Mouse (Mus musculus): ENCODE measurements at regions not wholly inside any gene's neighbourhood (a gene's known extent, or its start where the extent isn't known, plus 50 kb on each side); places are given as distances from the start of the nearest gene placed in this dataset.
A peak's percentile ranks its signal among the peaks of the same experiment; 100 is the strongest.
"Not testable (repeated sequence)": the region's sequence is repeated elsewhere in the genome, so short reads cannot be mapped to it uniquely, and the experiment has no call there.

- H3K27ac ChIP-seq: no peak overlapping the region
- no peaks in the 10 kb centered on the region for H3K27me3 ChIP-seq
- H3K4me3 ChIP-seq (replicated peaks): no peak overlapping the region
- no peaks in the 10 kb centered on the region for H3K4me1 ChIP-seq
- no peaks in the 10 kb centered on the region for H3K36me3 ChIP-seq (replicated peaks)
- H3K9ac ChIP-seq: no peak overlapping the region
- 86% methylated on average over 6 of the region's 6 CpGs for WGBS
- H3K4me2 ChIP-seq: no peak overlapping the region
- H3K9me3 ChIP-seq: peaks cover 43% of the 10 kb centered on the region
- ATAC-seq (ENCODE audit: low FRiP score): no peak
These were observed 91.4 kb downstream of the Gm21738 start for GRCm38 (mm10) chr14:19327321-19327720.

- H3K36me3 ChIP-seq (replicated peaks): no peaks in the 10 kb centered on the region
- no peak overlapping the region for H3K4me3 ChIP-seq (replicated peaks)
- no peak overlapping the region for H3K27ac ChIP-seq
These were observed 107.1 kb downstream of the Gm21738 start for GRCm38 (mm10) chr14:19311614-19312013.

DNA sequence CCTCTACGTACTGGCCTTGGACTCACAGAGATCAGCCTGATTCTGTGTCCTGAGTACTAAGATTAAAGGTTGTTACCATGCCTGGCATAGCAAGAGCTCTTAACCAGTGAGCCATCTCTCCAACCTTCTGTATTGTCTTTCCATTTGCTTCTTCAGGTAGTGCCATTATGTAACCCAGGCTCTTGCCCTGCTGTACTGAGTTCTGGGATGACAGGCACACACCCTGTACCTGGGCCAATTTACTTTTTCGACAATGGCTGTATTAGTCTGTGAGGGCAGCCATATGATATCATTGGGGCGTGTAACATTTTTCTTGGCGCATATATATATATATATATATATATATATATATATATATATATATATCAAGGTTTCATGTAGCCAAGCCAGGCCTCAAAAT, 115.9 kb downstream of the Gm21738 start:
- H3K9me3 ChIP-seq; H3K4me2 ChIP-seq; H3K9ac ChIP-seq; ATAC-seq (ENCODE audit: low FRiP score); H3K4me3 ChIP-seq (replicated peaks); H3K27me3 ChIP-seq; H3K4me1 ChIP-seq; H3K36me3 ChIP-seq (replicated peaks); H3K27ac ChIP-seq: not testable (repeated sequence)
- WGBS: 50% methylated on average over 4 of the region's 4 CpGs

More at GRCm38 (mm10) chr14:19311614-19312013, 107.1 kb downstream of the Gm21738 start:
- Histone ChIP-seq H3K27me3 (no peaks in the 10 kb centered on the region), H3K9ac (no peak overlapping the region), H3K9me3 (peaks cover 31% of the 10 kb centered on the region), H3K4me1 (no peaks in the 10 kb centered on the region), H3K4me2 (no peak overlapping the region)
- ATAC-seq (ENCODE audit: low FRiP score): no peak
- WGBS: 77% methylated on average over 21 of the region's 21 CpGs

- Histone ChIP-seq H3K36me3 (replicated peaks) (no peaks in the 10 kb centered on the region), H3K9ac (no peak overlapping the region), H3K27me3 (no peaks in the 10 kb centered on the region), H3K4me1 (no peaks in the 10 kb centered on the region), H3K9me3 (peaks cover 35% of the 10 kb centered on the region), H3K4me3 (replicated peaks) (no peak overlapping the region), H3K27ac (no peak overlapping the region), H3K4me2 (no peak overlapping the region)
- 81% methylated on average over 1 of the region's 1 CpGs for WGBS
- no peak for ATAC-seq (ENCODE audit: low FRiP score)
These were observed 139.6 kb downstream of the Gm21738 start for GRCm38 (mm10) chr14:19279096-19279495.

GRCm38 (mm10) chr14:19277777-19278385, 140.8 kb downstream of the Gm21738 start:
- 65% methylated on average over 4 of the region's 4 CpGs for WGBS
- peaks cover 45% of the 10 kb centered on the region for H3K9me3 ChIP-seq
- H3K9ac ChIP-seq: no peak overlapping the region
- no peak overlapping the region for H3K4me3 ChIP-seq (replicated peaks)
- H3K27me3 ChIP-seq: no peaks in the 10 kb centered on the region
- ATAC-seq (ENCODE audit: low FRiP score): peak; percentile 79; the same call in 1 of the 2 replicates
- H3K36me3 ChIP-seq (replicated peaks): no peaks in the 10 kb centered on the region
- H3K4me1 ChIP-seq: no peaks in the 10 kb centered on the region
- H3K27ac ChIP-seq: no peak overlapping the region
- no peak overlapping the region for H3K4me2 ChIP-seq

Measured in forebrain, embryonic 12.5 days (tissue).